Comparison of ENCODE assay signal across 23 mouse cellular contexts in the genomic region with DNA sequence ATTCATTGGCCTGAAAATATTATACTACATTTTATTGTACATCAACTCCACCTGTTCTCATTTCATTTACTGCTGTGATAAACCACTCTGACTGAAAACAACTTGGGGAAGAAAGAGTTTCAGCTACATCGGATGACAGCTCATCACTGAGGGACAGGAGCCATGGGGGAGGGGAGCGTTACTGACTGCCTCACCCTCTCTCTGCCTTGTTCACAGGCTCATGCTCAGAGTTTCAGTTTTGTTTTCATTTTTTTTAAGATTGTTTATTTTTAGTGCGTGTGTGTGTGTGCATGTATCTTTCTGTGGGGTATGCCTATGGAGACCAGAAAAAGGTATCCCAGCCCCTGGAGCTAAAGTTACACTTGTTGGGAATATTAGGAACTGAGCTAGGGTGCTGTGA. TPM values are rescaled to one million over a fixed set of nuclear protein-coding genes. Genes with fewer than 3 reads are reported as not detected.
A peak's percentile ranks its signal among the peaks of the same experiment; 100 is the strongest.
DNase-seq lines count a peak whose midpoint lies in the region; ATAC-seq and TF ChIP-seq lines count a peak whose summit lies in the region.
"Had no signal": no experiment of that assay in that cellular context is flagged by ENCODE, and none has a peak within 500 bp of the region (broad histone marks: within the 10 kb centered on the region; RNA-seq: fewer than 3 reads in every experiment).

No protein-coding gene starts in this region.

- no peak for TF ChIP-seq POLR2A in lung, adult 2 months (IDR thresholded peaks at IDR 0.05; ENCODE audit: borderline replicate concordance, extremely low read depth, low read depth, low read length)

- TF ChIP-seq CTCF in lung, adult 2 months (IDR thresholded peaks at IDR 0.05; ENCODE audit: insufficient read depth, low read length): no peak

- peaks cover 4% of the 10 kb centered on the region; the same call in 1 of the 2 replicates for H3K4me1 ChIP-seq in lung, adult 2 months (ENCODE audit: control insufficient read depth, insufficient read depth, low read length)
- H3K4me1 ChIP-seq: embryonic facial prominence, embryonic 12.5 days; limb, embryonic 12.5 days had no signal

- DNase-seq in lung, postnatal 10 days: peak; percentile 34
- DNase-seq in lung, adult 2 months: no peak
- peak; percentile 72 to 76 for DNase-seq in B cell, adult 2 months
- peak; percentile 62 for DNase-seq in naive thymus-derived CD4-positive, alpha-beta T cell, adult 2 months (ENCODE audit: low read depth)
- DNase-seq in left cerebral cortex, adult 18-20 months (ENCODE audit: low spot score in 2 of 2): no peak
- DNase-seq in left cerebral cortex, adult 9 months (ENCODE audit: low spot score in 2 of 2): no peak
- DNase-seq: forebrain, postnatal 0 days; kidney, adult 2 months; retina, postnatal 1 day had no signal

- WGBS in lung, adult 2 months: 32% methylated on average over 3 of the region's 3 CpGs

- peak; percentile 97 for ATAC-seq in activated CD4-positive, CD25-positive, alpha-beta regulatory T cell, adult 4 months
- ATAC-seq: forebrain, postnatal 0 days; hindbrain, embryonic 16.5 days had no signal

- H3K4me3 ChIP-seq in lung, adult 2 months (replicated peaks; ENCODE audit: extremely low read depth, low read depth, low read length): no peak overlapping the region
- H3K4me3 ChIP-seq: embryonic facial prominence, embryonic 12.5 days; heart, embryonic 10.5 days; limb, embryonic 12.5 days had no signal

RNA-seq across cellular contexts. Expression of a gene that starts 19.7 kb away (rescaled TPM):
- polyA plus RNA-seq in lung, adult 2 months (2012; rRNA removed): 27.3 and 51.1 TPM in 2 replicates
- 1 to 10 TPM; 6.8 to 7.5 TPM for polyA plus RNA-seq in activated CD4-positive, CD25-positive, alpha-beta regulatory T cell, adult 4 months (2017; shearing (Covaris generic))
- total RNA-seq in left cerebral cortex, adult 18-20 months (2021): 10 to 100 TPM; 28.6 to 29.6 TPM

RNA-seq across cellular contexts. Expression of a gene that starts 40.0 kb away (rescaled TPM):
- polyA plus RNA-seq in lung, adult 2 months (2012; rRNA removed): not detected in 2 replicates
- not detected for polyA plus RNA-seq in activated CD4-positive, CD25-positive, alpha-beta regulatory T cell, adult 4 months (2017; shearing (Covaris generic))
- total RNA-seq in left cerebral cortex, adult 18-20 months (2021): not detected
- total RNA-seq: forebrain, postnatal 0 days; gastrocnemius, adult 8-10 months; heart, postnatal 25 days; layer of hippocampus, postnatal 25 days; megakaryocyte-erythroid progenitor cell, adult 5-6 weeks; midbrain, postnatal 0 days had no signal
- polyA plus RNA-seq: C2C12; embryonic facial prominence, embryonic 12.5 days; forebrain, postnatal 0 days; heart, embryonic 10.5 days; hindbrain, embryonic 16.5 days; kidney, adult 2 months; limb, embryonic 12.5 days; liver, embryonic 14.5 days; midbrain, postnatal 0 days; neural tube, embryonic 14.5 days; small intestine, adult 2 months had no signal

RNA-seq across cellular contexts. Expression of a gene that starts 58.1 kb away (rescaled TPM):
- polyA plus RNA-seq in lung, adult 2 months (2012; rRNA removed): 13.3 and 16.8 TPM in 2 replicates
- 1 to 10 TPM; 1.8 to 2.0 TPM for polyA plus RNA-seq in activated CD4-positive, CD25-positive, alpha-beta regulatory T cell, adult 4 months (2017; shearing (Covaris generic))
- total RNA-seq in left cerebral cortex, adult 18-20 months (2021): 100 to 1,000 TPM; 121 to 132 TPM

Comparison
In these comparisons a context has a peak if more than half of its experiments do, and no peak if none do; other contexts are left out.
1. DNase-seq: peak in lung, postnatal 10 days (single experiment), B cell, adult 2 months (2 of 2) and naive thymus-derived CD4-positive, alpha-beta T cell, adult 2 months (single experiment); none in lung, adult 2 months (single experiment), left cerebral cortex, adult 18-20 months (0 of 2) and left cerebral cortex, adult 9 months (0 of 2).